Mouse (Mus musculus): ENCODE results near the gene Slc1a2. TPM values are rescaled to one million over a fixed set of nuclear protein-coding genes. Genes with fewer than 3 reads are reported as not detected.

The Slc1a2 gene
- polyA plus RNA-seq, 1 experiment from 2014 or later, result 0.27 TPM

- Histone ChIP-seq H3K36me3 (ENCODE audit: control insufficient read depth, insufficient read depth) (no peaks in the 10 kb centered on the region), H3K4me1 (replicated peaks; ENCODE audit: control insufficient read depth, insufficient read depth, low read length) (no peaks in the 10 kb centered on the region), H3K27me3 (replicated peaks; ENCODE audit: control insufficient read depth, insufficient read depth, low read length) (no peaks in the 10 kb centered on the region), H3K4me2 (replicated peaks; ENCODE audit: low read depth) (no peak overlapping the region), H3K9me3 (ENCODE audit: control insufficient read depth) (no peaks in the 10 kb centered on the region), H3K4me3 (ENCODE audit: low read depth, low read length) (no peak overlapping the region), H3K9ac (ENCODE audit: low read depth, low read length) (no peak overlapping the region), H3K27ac (ENCODE audit: low read depth, low read length) (no peak overlapping the region)
- no peak for ATAC-seq
- 88% methylated on average over 8 of the region's 8 CpGs for WGBS
- TF ChIP-seq CTCF (IDR thresholded peaks at IDR 0.05; ENCODE audit: low read depth), result no peak
Observed at GRCm38 (mm10) chr2:102730788-102731187, 72.3 kb downstream of the Slc1a2 start.

GRCm38 (mm10) chr2:102733128-102733527 lies 74.7 kb downstream of the Slc1a2 start:
- TF ChIP-seq CTCF (IDR thresholded peaks at IDR 0.05; ENCODE audit: low read depth), result no peak
- Histone ChIP-seq H3K27me3 (replicated peaks; ENCODE audit: control insufficient read depth, insufficient read depth, low read length) (no peaks in the 10 kb centered on the region), H3K9me3 (ENCODE audit: control insufficient read depth) (no peaks in the 10 kb centered on the region), H3K4me1 (replicated peaks; ENCODE audit: control insufficient read depth, insufficient read depth, low read length) (no peaks in the 10 kb centered on the region), H3K27ac (ENCODE audit: low read depth, low read length) (no peak overlapping the region), H3K4me3 (ENCODE audit: low read depth, low read length) (no peak overlapping the region), H3K4me2 (replicated peaks; ENCODE audit: low read depth) (no peak overlapping the region), H3K36me3 (ENCODE audit: control insufficient read depth, insufficient read depth) (no peaks in the 10 kb centered on the region), H3K9ac (ENCODE audit: low read depth, low read length) (no peak overlapping the region)
- 87% methylated on average over 4 of the region's 4 CpGs for WGBS
- ATAC-seq, result no peak

GRCm38 (mm10) chr2:102734055-102734454 lies 75.6 kb downstream of the Slc1a2 start:
- no peak for TF ChIP-seq CTCF (IDR thresholded peaks at IDR 0.05; ENCODE audit: low read depth)
- no peak overlapping the region for H3K4me2 ChIP-seq (replicated peaks; ENCODE audit: low read depth)
- no peak for ATAC-seq
- no peak overlapping the region for H3K9ac ChIP-seq (ENCODE audit: low read depth, low read length)
- no peaks in the 10 kb centered on the region for H3K4me1 ChIP-seq (replicated peaks; ENCODE audit: control insufficient read depth, insufficient read depth, low read length)
- H3K27ac ChIP-seq (ENCODE audit: low read depth, low read length), result no peak overlapping the region
- no peaks in the 10 kb centered on the region for H3K36me3 ChIP-seq (ENCODE audit: control insufficient read depth, insufficient read depth)
- H3K4me3 ChIP-seq (ENCODE audit: low read depth, low read length), result no peak overlapping the region
- 79% methylated on average over 3 of the region's 3 CpGs for WGBS
- H3K9me3 ChIP-seq (ENCODE audit: control insufficient read depth), result no peaks in the 10 kb centered on the region
- H3K27me3 ChIP-seq (replicated peaks; ENCODE audit: control insufficient read depth, insufficient read depth, low read length), result no peaks in the 10 kb centered on the region

- H3K27me3 ChIP-seq (replicated peaks; ENCODE audit: control insufficient read depth, insufficient read depth, low read length), result no peaks in the 10 kb centered on the region
- H3K9ac ChIP-seq (ENCODE audit: low read depth, low read length), result no peak overlapping the region
- no peak for ATAC-seq
- H3K4me2 ChIP-seq (replicated peaks; ENCODE audit: low read depth), result no peak overlapping the region
- 76% methylated on average over 2 of the region's 2 CpGs for WGBS
- no peaks in the 10 kb centered on the region for H3K36me3 ChIP-seq (ENCODE audit: control insufficient read depth, insufficient read depth)
- H3K27ac ChIP-seq (ENCODE audit: low read depth, low read length), result no peak overlapping the region
- no peaks in the 10 kb centered on the region for H3K9me3 ChIP-seq (ENCODE audit: control insufficient read depth)
- H3K4me1 ChIP-seq (replicated peaks; ENCODE audit: control insufficient read depth, insufficient read depth, low read length), result no peaks in the 10 kb centered on the region
- no peak overlapping the region for H3K4me3 ChIP-seq (ENCODE audit: low read depth, low read length)
- TF ChIP-seq CTCF (IDR thresholded peaks at IDR 0.05; ENCODE audit: low read depth), result no peak
Observed at GRCm38 (mm10) chr2:102735031-102735430, 76.6 kb downstream of the Slc1a2 start.

GRCm38 (mm10) chr2:102735811-102736210 lies 77.4 kb downstream of the Slc1a2 start:
- Histone ChIP-seq H3K36me3 (ENCODE audit: control insufficient read depth, insufficient read depth) (no peaks in the 10 kb centered on the region), H3K4me1 (replicated peaks; ENCODE audit: control insufficient read depth, insufficient read depth, low read length) (no peaks in the 10 kb centered on the region)
- WGBS, result 93% methylated on average over 9 of the region's 9 CpGs

GRCm38 (mm10) chr2:102736490-102736889 lies 78.0 kb downstream of the Slc1a2 start:
- H3K4me2 ChIP-seq (replicated peaks; ENCODE audit: low read depth), result no peak overlapping the region
- no peaks in the 10 kb centered on the region for H3K36me3 ChIP-seq (ENCODE audit: control insufficient read depth, insufficient read depth)
- no peaks in the 10 kb centered on the region for H3K9me3 ChIP-seq (ENCODE audit: control insufficient read depth)
- no peak overlapping the region for H3K27ac ChIP-seq (ENCODE audit: low read depth, low read length)
- no peaks in the 10 kb centered on the region for H3K27me3 ChIP-seq (replicated peaks; ENCODE audit: control insufficient read depth, insufficient read depth, low read length)
- WGBS, result 80% methylated on average over 5 of the region's 5 CpGs
- H3K4me1 ChIP-seq (replicated peaks; ENCODE audit: control insufficient read depth, insufficient read depth, low read length), result no peaks in the 10 kb centered on the region
- no peak overlapping the region for H3K9ac ChIP-seq (ENCODE audit: low read depth, low read length)
- no peak for ATAC-seq
- no peak for TF ChIP-seq CTCF (IDR thresholded peaks at IDR 0.05; ENCODE audit: low read depth)
- no peak overlapping the region for H3K4me3 ChIP-seq (ENCODE audit: low read depth, low read length)

More at GRCm38 (mm10) chr2:102735811-102736210, 77.4 kb downstream of the Slc1a2 start:
- no peak for TF ChIP-seq CTCF (IDR thresholded peaks at IDR 0.05; ENCODE audit: low read depth)
- H3K4me3 ChIP-seq (ENCODE audit: low read depth, low read length), result no peak overlapping the region
- no peak for ATAC-seq
- no peaks in the 10 kb centered on the region for H3K9me3 ChIP-seq (ENCODE audit: control insufficient read depth)
- H3K9ac ChIP-seq (ENCODE audit: low read depth, low read length), result no peak overlapping the region
- H3K27ac ChIP-seq (ENCODE audit: low read depth, low read length), result no peak overlapping the region
- H3K4me2 ChIP-seq (replicated peaks; ENCODE audit: low read depth), result no peak overlapping the region
- H3K27me3 ChIP-seq (replicated peaks; ENCODE audit: control insufficient read depth, insufficient read depth, low read length), result no peaks in the 10 kb centered on the region

- Histone ChIP-seq H3K9me3 (ENCODE audit: control insufficient read depth) (no peaks in the 10 kb centered on the region), H3K4me1 (replicated peaks; ENCODE audit: control insufficient read depth, insufficient read depth, low read length) (no peaks in the 10 kb centered on the region), H3K4me3 (ENCODE audit: low read depth, low read length) (no peak overlapping the region), H3K4me2 (replicated peaks; ENCODE audit: low read depth) (no peak overlapping the region), H3K9ac (ENCODE audit: low read depth, low read length) (no peak overlapping the region), H3K27me3 (replicated peaks; ENCODE audit: control insufficient read depth, insufficient read depth, low read length) (no peaks in the 10 kb centered on the region), H3K36me3 (ENCODE audit: control insufficient read depth, insufficient read depth) (no peaks in the 10 kb centered on the region), H3K27ac (ENCODE audit: low read depth, low read length) (no peak overlapping the region)
- TF ChIP-seq CTCF (IDR thresholded peaks at IDR 0.05; ENCODE audit: low read depth), result no peak
- 82% methylated on average over 1 of the region's 1 CpGs for whole genome bisulfite sequencing
- no peak for ATAC-seq
Observed at GRCm38 (mm10) chr2:102738852-102739251, 80.4 kb downstream of the Slc1a2 start.
